Mouse (Mus musculus) limb, embryonic 11.5 days (tissue): ENCODE data around the gene Mat1a. TPM values are rescaled to one million over a fixed set of nuclear protein-coding genes. Genes with fewer than 3 reads are reported as not detected.

ENCODE experiments used
- ATAC-seq: fragments of 200-750 bp; cut with Nextera tagmentation; 2 replicates; pipeline ENCODE4 v1.8.0; 2017; ENCODE audit warnings: low read depth; ENCODE audit not compliant: insufficient number of reproducible peaks, low FRiP score, low TSS enrichment
- DNase-seq: peaks from one replicate; pipeline ENCODE4 v3.0.0-alpha.2; 2015; ENCODE audit warnings: low spot score
- H3K27ac ChIP-seq: fragments of 300-500 bp; sonication (generic); replicated peaks from 2 replicates; pipeline ENCODE4 v1.5.1; 2014; ENCODE audit warnings: low read depth, mild to moderate bottlenecking, low read length
- H3K27me3 ChIP-seq: fragments of 300-500 bp; sonication (generic); 2 replicates; pipeline ENCODE4 v1.6.1; 2014; ENCODE audit warnings: mild to moderate bottlenecking, low read length, mixed read lengths; ENCODE audit not compliant: control insufficient read depth, insufficient read depth
- H3K36me3 ChIP-seq: fragments of 300-500 bp; sonication (generic); 2 replicates; pipeline ENCODE4 v1.6.1; 2014; ENCODE audit warnings: mild to moderate bottlenecking, low read length, moderate library complexity, mixed read lengths; ENCODE audit not compliant: control insufficient read depth, insufficient read depth
- H3K4me1 ChIP-seq: fragments of 300-500 bp; sonication (generic); 2 replicates; pipeline ENCODE4 v1.6.1; 2014; ENCODE audit warnings: low read length, mixed read lengths; ENCODE audit not compliant: control insufficient read depth, insufficient read depth
- H3K4me2 ChIP-seq: fragments of 300-500 bp; sonication (generic); 2 replicates; pipeline ENCODE4 v1.6.1; 2014; ENCODE audit warnings: low read depth, mild to moderate bottlenecking, moderate library complexity; ENCODE audit not compliant: severe bottlenecking
- H3K4me3 ChIP-seq: fragments of 300-500 bp; sonication (generic); 2 replicates; pipeline ENCODE4 v1.5.1; 2014; ENCODE audit warnings: low read depth, low read length
- H3K9ac ChIP-seq: fragments of 300-500 bp; sonication (generic); 2 replicates; pipeline ENCODE4 v1.6.1; 2014; ENCODE audit warnings: mild to moderate bottlenecking, low read length
- H3K9me3 ChIP-seq: fragments of 300-500 bp; sonication (generic); 2 replicates; pipeline ENCODE4 v1.6.1; 2016; ENCODE audit warnings: low read length; ENCODE audit not compliant: control insufficient read depth
- WGBS: fragments of 180-500 bp; shearing (Covaris S2); extraction: QIAGEN DNeasy Blood & Tissue Kit; methylation state at CpG from one replicate; pipeline ENCODE4 v1.1.7; 2014; 5-methylcytosine and 5-hydroxymethylcytosine counted together
- polyA plus RNA-seq: library from polyadenylated mRNA; unstranded; fragments of >200 nt; fragmentation: Nextera tagmentation; extraction: Ambion mirVana; gene quantifications from 2 replicates; pipeline ENCODE4 v1.2.1, GENCODE M21; 2014

The Mat1a gene
- polyA plus RNA-seq, 1 experiment from 2014 or later: not detected

DNA sequence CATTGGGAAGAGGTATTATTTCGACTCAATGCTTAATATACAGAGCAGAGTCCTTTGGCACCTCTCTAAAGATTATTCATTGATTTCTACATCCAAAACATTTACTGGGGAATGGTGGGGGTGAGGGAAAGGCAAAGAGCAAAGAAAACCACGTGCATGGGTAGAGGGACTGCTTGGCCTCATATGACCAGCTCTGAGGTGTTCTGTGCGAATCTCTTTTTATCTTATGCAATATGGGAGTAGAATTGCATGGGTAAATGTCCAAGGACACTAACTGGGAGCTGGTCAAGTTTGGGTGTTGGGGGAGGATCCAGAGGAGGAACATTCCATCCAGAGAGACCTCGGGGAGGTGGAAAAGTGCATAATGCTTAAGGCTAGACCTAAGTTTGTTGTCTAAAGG lies 8.1 kb downstream of the Mat1a start:
- Histone ChIP-seq H3K27ac (no peak overlapping the region), H3K27me3 (no peaks in the 10 kb centered on the region), H3K4me2 (no peak overlapping the region), H3K36me3 (no peaks in the 10 kb centered on the region), H3K4me3 (no peak overlapping the region), H3K4me1 (no peaks in the 10 kb centered on the region), H3K9me3 (no peaks in the 10 kb centered on the region), H3K9ac (no peak overlapping the region)
- 82% methylated on average over 4 of the region's 4 CpGs for WGBS
- ATAC-seq: no peak
- no peak for DNase-seq

DNA sequence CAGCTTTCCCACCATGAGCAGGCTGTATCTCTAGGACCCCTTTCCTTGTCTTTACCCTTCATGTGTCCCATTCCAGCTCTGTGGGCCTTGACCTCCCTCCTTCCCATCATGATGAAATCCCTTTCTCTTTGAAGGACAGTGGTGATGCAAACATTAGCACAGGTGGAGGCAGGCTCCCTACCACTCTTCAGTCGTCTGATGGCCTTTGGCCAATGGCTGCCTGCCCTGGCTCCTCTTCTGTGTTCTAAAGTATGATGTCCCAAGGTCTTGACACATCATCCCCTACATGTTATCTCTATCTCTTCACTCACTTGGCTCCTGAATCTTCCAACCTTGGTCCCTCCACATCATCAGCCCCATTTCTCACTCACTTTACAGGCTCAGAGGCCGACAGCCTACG lies 11.4 kb downstream of the Mat1a start:
- DNase-seq: no peak
- Histone ChIP-seq H3K4me2 (no peak overlapping the region), H3K27ac (no peak overlapping the region), H3K9ac (no peak overlapping the region), H3K27me3 (no peaks in the 10 kb centered on the region), H3K9me3 (no peaks in the 10 kb centered on the region), H3K4me3 (no peak overlapping the region), H3K4me1 (no peaks in the 10 kb centered on the region), H3K36me3 (no peaks in the 10 kb centered on the region)
- ATAC-seq: no peak
- 86% methylated on average over 3 of the region's 3 CpGs for WGBS

DNA sequence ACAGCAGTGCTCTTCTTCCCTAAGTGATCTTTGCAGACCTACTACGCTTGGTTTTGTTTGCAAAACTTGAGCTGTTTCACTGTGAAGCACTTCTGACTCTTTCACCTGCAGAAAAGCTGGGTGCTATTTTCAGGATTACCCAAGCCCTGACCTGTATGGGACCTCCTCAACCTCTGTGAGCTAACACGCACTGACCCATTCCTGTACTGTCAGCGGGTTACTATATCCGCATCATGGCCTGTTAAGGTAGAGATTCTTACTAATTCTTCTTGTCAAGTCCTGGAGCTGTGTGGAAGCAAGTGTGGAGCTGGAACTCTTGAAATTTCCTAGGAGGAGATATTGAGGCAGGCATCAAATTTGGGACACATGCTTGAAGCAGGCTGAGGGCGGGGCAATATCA lies 19.8 kb downstream of the Mat1a start:
- H3K27ac ChIP-seq: no peak overlapping the region
- no peak for DNase-seq
- no peaks in the 10 kb centered on the region for H3K27me3 ChIP-seq
- H3K4me2 ChIP-seq: no peak overlapping the region
- H3K9ac ChIP-seq: no peak overlapping the region
- WGBS: 91% methylated on average over 5 of the region's 5 CpGs
- H3K4me1 ChIP-seq: no peaks in the 10 kb centered on the region
- H3K36me3 ChIP-seq: no peaks in the 10 kb centered on the region
- H3K4me3 ChIP-seq: no peak overlapping the region
- H3K9me3 ChIP-seq: no peaks in the 10 kb centered on the region
- no peak for ATAC-seq

DNA sequence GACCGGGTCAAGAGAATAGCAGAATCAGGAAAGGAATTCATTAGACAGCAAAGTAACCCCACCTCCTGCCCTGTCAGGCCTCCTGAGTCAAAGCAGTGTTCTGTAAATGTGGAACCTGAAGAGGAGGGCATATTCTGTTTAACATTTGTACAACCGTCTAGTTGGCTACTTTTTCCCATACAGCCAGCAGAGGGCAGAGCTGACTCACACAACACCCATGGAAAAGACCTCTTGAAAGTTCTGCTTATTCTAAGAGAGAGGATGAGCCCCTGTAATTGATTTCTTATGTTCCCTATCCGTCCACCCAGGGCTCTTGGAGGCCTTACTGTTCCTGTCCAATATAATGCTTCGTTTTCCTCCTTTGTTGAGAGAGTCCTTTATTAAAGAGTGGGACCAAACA lies 23.2 kb downstream of the Mat1a start:
- no peak overlapping the region for H3K4me3 ChIP-seq
- H3K9ac ChIP-seq: no peak overlapping the region
- no peaks in the 10 kb centered on the region for H3K4me1 ChIP-seq
- no peaks in the 10 kb centered on the region for H3K27me3 ChIP-seq
- peak; percentile 41 for DNase-seq
- 19% methylated on average over 4 of the region's 4 CpGs for WGBS
- H3K36me3 ChIP-seq: no peaks in the 10 kb centered on the region
- no peak overlapping the region for H3K4me2 ChIP-seq
- ATAC-seq: no peak
- no peak overlapping the region for H3K27ac ChIP-seq
- H3K9me3 ChIP-seq: no peaks in the 10 kb centered on the region

DNA sequence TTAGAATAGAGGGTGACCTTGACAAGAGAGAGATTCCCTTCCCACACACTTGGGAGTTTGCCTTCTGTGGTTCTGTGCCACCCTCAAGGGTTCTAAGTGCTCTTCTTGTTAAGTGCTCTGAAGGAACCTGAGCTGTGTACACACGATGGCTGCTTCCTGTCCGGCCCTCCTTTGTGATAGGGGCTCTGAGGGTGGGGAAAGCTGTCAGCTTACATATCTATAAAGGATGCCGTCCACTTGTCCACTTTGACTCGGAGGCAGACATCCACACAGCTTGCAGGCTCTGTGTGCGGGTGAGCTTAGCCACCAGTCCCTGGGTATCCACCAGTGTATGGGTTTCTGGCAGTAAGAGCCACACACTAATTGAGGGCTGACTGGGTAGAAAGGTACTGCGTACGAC lies 26.7 kb downstream of the Mat1a start, which contains the start of gene Sftpa1:
TSS of gene Sftpa1 (plus strand) at position 243 of the 400 bp plus-strand sequence.
- 89% methylated on average over 7 of the region's 7 CpGs for WGBS
- H3K27ac ChIP-seq: no peak within 1 kb of the TSS
- no peaks in the 10 kb centered on the region for H3K27me3 ChIP-seq

DNA sequence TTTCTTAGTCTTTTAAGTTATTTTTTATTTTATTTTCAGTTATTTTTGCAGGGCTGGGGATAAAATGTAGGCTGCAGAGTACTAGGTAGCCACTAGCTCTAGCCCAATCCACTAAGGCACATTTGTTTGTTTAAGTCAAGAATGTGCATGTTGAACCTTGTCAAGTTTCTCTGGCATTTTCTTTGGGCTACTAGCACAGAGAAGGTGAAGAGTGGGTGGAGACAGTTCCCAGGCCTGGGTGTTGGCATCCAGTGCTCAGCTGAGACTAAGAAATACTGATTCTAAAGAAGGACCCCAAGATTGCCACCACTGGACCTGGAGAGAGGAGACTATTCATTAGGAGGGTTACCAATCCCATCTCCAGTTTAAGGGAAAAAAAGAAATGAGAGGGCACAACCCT lies 32.2 kb downstream of the Mat1a start:
- DNase-seq (no peak), ATAC-seq (no peak)
- Histone ChIP-seq H3K9me3 (no peaks in the 10 kb centered on the region), H3K9ac (no peak overlapping the region), H3K4me2 (no peak overlapping the region), H3K27me3 (no peaks in the 10 kb centered on the region), H3K4me1 (no peaks in the 10 kb centered on the region), H3K27ac (no peak overlapping the region), H3K36me3 (no peaks in the 10 kb centered on the region), H3K4me3 (no peak overlapping the region)

More for the DNA sequence above, 26.7 kb downstream of the Mat1a start, which contains the start of gene Sftpa1:
- ATAC-seq (no peak), DNase-seq (no peak)
- Histone ChIP-seq H3K9ac (no peak within 1 kb of the TSS), H3K36me3 (no peaks in the 10 kb centered on the region), H3K4me2 (no peak within 1 kb of the TSS), H3K4me1 (no peaks in the 10 kb centered on the region), H3K9me3 (no peaks in the 10 kb centered on the region), H3K4me3 (no peak within 1 kb of the TSS)

DNA sequence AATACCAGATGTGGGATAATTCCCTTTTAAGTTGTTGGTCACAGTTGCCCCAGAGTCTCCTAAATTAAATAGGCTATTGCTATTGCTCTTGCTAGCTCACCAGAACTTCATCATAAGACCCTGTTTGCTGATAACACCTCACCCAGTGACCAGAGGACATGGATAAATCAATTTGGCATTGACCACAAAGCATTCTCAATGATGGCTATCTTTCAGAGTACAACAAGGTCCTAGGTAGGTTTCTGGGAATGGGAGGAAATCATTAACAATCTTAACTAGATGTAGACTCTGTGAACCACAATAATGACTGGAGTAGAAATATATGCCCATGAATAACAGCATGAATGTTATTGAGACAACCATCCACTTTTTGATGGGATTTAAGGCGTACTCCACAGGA lies 35.9 kb downstream of the Mat1a start:
- Histone ChIP-seq H3K9me3 (no peaks in the 10 kb centered on the region), H3K9ac (no peak overlapping the region), H3K4me2 (no peak overlapping the region), H3K27ac (no peak overlapping the region), H3K27me3 (no peaks in the 10 kb centered on the region), H3K4me1 (no peaks in the 10 kb centered on the region), H3K36me3 (no peaks in the 10 kb centered on the region), H3K4me3 (no peak overlapping the region)
- no peak for ATAC-seq
- no peak for DNase-seq
- 92% methylated on average over 1 of the region's 1 CpGs for WGBS

DNA sequence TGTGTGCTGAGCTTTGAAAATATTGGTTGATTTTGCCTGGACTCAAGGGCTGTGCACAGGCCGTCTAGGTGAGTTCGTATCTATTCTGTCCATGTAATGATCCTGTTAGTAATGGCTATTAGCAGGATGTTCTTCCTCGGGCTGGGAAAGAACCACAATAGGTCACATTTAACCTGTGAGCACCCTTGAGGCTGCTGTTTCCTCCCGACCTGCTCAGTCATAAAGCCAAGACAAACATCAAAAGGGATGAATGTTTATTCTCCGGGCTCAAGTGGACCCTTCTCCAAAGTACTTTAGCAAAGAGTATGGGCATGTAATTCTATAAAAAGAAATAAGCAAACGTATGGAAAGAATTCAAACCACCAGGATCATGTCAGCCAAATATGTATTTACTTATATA lies 41.2 kb downstream of the Mat1a start:
- no peak for DNase-seq
- no peak for ATAC-seq
- Histone ChIP-seq H3K27me3 (no peaks in the 10 kb centered on the region), H3K4me1 (no peaks in the 10 kb centered on the region), H3K27ac (no peak overlapping the region), H3K9ac (no peak overlapping the region), H3K36me3 (no peaks in the 10 kb centered on the region), H3K4me2 (no peak overlapping the region), H3K4me3 (no peak overlapping the region), H3K9me3 (no peaks in the 10 kb centered on the region)
- 74% methylated on average over 6 of the region's 6 CpGs for WGBS

DNA sequence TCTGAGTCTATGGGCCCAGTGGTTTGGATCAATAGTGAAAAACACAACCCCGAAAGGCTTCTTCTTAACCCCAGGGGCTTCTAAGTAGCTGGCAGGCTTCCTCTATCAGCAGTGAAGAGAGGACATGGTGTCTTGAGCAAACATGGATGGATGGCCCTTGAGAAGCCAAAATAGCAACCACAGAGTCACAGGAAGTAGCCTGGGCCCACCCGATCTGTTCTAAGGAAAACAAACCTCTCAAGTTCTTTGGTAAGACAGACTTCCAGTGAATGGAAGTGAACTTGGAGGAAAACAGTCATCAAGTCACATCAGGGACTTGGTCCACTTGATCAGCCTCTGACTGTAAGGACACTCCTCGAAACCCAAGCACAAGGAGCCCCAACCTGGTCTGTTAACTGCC lies 42.1 kb downstream of the Mat1a start:
- no peaks in the 10 kb centered on the region for H3K36me3 ChIP-seq
- no peaks in the 10 kb centered on the region for H3K9me3 ChIP-seq
- ATAC-seq (no peak), DNase-seq (no peak)
- no peak overlapping the region for H3K27ac ChIP-seq
- no peak overlapping the region for H3K4me3 ChIP-seq
- no peak overlapping the region for H3K9ac ChIP-seq
- H3K4me2 ChIP-seq: no peak overlapping the region
- WGBS: 93% methylated on average over 3 of the region's 3 CpGs
- no peaks in the 10 kb centered on the region for H3K27me3 ChIP-seq
- H3K4me1 ChIP-seq: no peaks in the 10 kb centered on the region
